Mouse (Mus musculus) embryo, embryonic 10 days (tissue): ENCODE data around the gene Ppm1h.

Source experiments
- DNase-seq: peaks from one replicate; pipeline ENCODE4 v3.0.0-alpha.2; 2015; ENCODE audit warnings: low spot score

The Ppm1h gene

GRCm38 (mm10) chr10:122704901-122705300, 26.3 kb downstream of the Ppm1h start:
- no peak for DNase-seq

- no peak for DNase-seq
Observed at GRCm38 (mm10) chr10:122705457-122705856, 26.9 kb downstream of the Ppm1h start.

GRCm38 (mm10) chr10:122711381-122711811, 32.8 kb downstream of the Ppm1h start:
- DNase-seq = no peak

DNA sequence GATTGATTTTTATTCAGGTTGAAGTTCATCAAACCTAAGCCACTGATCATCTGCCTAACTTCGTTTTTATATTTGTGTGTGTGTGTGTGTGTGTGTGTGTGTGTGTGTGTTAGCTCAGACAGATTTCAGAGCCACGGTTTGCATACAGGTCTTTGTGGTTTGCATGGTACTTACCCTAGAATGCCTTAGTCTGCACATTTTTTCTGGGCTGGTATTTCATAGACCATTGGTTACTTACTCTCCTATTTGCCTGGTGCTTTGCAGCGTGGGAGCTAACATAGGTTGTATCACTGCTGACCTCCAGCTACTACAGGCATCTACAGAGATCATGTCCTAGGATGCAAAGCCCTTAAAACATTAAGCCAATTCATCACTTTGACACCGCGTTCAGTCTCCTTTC, 33.7 kb downstream of the Ppm1h start:
- DNase-seq = no peak

GRCm38 (mm10) chr10:122715856-122716255, 37.3 kb downstream of the Ppm1h start:
- no peak for DNase-seq

GRCm38 (mm10) chr10:122716286-122716685, 37.7 kb downstream of the Ppm1h start:
- DNase-seq = no peak

DNA sequence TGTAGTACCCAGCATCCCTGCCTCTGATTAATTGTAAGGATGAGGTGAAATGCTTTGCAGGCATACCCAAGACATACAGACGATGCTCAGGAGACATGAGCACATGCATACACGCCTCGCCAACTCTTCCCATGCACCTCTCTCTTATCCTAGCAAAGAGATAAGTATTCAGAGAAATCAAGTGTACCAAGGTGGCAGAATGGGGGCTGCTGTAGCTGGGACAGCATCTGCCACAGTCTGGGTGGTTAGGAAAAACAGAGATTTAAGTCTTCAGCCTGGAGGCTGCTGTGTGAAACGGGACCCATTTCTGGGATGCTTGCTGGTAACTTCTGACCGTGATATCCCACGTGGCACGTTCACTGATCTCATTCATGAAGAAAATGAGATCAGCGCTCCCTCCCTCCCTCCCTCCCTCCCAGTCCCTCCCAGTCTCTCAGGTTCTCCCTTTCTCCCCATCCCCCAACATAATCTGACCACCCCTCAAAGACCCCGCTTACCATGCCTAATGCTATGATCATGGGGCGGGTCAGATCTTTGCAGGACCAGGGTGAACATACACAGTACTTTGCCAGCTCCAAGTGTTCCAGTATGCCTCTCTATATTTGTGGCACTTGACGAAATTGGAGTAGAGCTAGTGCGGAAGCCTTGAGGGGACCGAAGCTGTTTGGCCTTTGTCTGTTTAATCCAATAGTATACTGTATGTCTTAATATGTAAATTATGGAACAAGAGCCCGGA, 38.3 kb downstream of the Ppm1h start:
- DNase-seq = no peak

- peak; percentile 32 for DNase-seq
Observed at GRCm38 (mm10) chr10:122717754-122718415, 39.3 kb downstream of the Ppm1h start.

DNA sequence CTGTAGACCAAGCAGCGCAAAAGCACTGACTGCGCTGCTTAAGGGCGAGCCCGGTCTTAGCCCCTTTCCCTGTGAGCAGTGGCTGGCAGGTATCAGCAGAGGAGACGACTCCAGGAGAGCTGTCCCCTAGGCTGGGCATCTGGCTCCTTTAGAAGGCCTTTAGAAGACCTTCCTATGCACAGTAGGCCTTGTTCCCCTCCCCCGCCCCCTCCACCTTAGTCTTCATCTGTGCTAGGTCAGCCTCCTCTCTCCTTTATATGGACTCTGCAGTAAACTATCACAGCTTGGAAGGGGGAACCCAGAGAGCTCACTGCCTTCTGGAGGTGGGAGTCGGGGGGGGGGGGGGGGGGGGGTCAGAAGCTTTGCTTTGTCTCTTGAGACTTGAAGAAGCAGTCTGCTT, 40.4 kb downstream of the Ppm1h start:
- DNase-seq = no peak

DNA sequence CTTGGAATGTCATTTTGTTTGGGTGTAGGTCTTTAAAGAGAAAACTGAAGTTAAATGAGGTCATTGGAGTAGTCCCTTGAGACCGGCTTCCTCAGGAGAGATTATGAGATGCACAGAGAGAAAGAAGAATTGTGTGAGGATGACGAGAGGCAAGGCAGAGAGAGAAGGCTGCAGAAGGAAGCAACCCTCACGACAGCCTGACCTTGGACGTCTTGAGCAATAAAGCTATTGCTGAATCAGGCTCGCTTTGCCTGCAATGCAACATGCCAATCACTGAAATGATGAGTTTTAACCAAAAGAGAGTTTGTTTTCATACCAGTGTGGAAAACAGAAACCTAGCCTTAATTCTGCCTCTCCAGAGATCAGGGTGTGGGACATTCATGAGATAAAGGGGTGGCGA, 43.5 kb downstream of the Ppm1h start:
- DNase-seq = no peak

GRCm38 (mm10) chr10:122724692-122725091, 46.1 kb downstream of the Ppm1h start:
- DNase-seq = no peak

GRCm38 (mm10) chr10:122727228-122727627, 48.7 kb downstream of the Ppm1h start:
- DNase-seq = no peak

DNA sequence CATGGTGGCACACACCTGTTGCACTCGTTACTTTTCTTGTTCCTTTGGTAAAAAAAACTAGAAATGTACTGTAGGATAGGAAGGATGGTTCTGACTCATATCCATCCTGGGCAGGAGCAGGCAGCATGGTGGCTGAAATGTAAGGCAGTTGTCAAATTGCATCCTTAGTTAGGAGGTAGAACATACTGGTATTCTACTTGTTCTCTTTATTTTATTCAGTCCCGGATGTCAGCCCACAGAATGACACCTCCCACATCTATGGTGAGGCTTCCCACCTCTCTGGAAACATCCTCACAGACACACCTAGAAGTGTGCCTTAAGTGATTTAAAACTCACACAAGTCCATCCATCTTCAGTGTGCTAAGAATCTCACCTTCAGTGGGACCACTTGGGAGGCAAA, 49.6 kb downstream of the Ppm1h start:
- DNase-seq = no peak

GRCm38 (mm10) chr10:122732146-122732545, 53.6 kb downstream of the Ppm1h start:
- no peak for DNase-seq

GRCm38 (mm10) chr10:122734521-122734920, 56.0 kb downstream of the Ppm1h start:
- DNase-seq = no peak

- no peak for DNase-seq
Observed at GRCm38 (mm10) chr10:122735284-122735784, 56.8 kb downstream of the Ppm1h start.

DNA sequence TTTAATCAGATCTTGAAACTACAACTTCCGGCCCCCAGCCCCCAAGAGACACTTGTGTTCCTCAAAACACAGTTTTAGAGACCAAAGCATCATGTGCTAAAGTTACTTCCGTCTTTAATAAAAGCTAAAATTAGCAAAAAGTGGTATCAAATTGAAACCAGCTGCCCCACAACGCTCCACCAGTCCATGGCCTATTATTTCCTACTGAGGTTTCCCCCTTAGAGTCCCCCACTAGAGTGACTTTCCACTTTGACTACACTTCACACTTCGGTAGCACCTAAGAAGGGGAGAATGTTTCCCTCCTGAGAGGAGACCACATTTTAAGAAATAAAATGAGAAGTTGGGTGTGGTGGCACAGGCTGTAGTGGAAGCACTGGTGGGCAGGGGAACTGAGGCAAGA, 58.3 kb downstream of the Ppm1h start:
- DNase-seq = no peak

DNA sequence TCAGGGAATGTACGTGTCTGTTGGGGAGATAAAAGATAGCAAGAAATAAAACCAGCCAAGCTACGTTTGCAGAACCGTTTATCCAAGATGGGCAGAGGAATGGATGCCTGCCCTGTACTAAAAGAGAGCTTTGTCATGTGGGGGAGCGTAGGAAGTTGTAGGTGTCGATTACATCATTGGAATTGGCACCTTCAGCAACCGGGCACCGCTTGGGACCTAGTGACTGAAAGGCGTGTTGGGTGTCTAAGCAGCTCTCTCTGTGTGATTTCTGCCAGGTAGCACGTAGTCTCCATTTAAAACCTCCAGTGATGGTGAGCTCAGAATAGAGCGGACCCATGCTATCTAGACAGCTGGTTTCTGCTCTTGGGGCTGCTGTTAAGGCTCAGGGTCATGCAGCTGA, 60.0 kb downstream of the Ppm1h start:
- DNase-seq = no peak

DNA sequence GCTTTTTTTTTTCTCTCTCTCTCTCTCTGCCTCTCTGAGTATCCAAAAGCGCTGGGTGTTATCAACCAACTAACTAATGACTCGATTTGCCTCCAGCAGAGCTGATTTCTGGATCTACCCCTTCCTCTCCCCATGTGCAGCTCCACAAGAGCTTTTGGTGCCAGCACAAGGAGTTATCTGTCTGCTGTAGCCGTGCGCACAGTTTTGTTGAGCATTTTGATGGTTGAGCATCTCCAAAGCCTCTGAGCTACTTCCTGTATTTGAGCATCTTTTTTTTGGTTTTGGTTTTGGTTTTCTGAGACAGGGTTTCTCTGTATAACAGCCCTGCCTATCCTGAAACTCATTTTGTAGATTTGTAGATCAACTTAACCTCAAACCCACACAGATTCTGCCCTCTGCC, 60.5 kb downstream of the Ppm1h start:
- no peak for DNase-seq

- DNase-seq = no peak
Observed at GRCm38 (mm10) chr10:122740117-122740516, 61.6 kb downstream of the Ppm1h start.

GRCm38 (mm10) chr10:122741191-122741590, 62.6 kb downstream of the Ppm1h start:
- no peak for DNase-seq

- no peak for DNase-seq
Observed at GRCm38 (mm10) chr10:122742136-122742535, 63.6 kb downstream of the Ppm1h start.

DNA sequence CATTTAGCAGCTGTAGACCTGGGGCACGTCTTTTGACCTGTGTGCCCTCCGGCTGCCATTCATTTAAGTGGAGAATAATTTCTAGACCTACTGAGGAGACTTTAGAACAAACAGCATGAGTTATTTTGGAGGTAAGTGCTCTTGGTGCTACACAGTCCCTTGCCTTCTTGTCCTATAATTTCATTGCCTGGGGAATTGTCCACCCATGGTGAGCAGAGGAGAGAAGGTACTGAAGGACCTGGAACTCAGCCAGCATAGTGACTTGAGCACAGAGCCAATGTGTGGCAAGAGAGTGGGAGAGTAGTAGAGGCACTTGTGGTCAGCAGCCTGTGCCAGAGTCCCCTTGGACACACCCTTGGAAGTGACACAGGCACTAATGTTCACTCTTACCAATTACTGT, 64.8 kb downstream of the Ppm1h start:
- DNase-seq = no peak

GRCm38 (mm10) chr10:122744970-122745369, 66.4 kb downstream of the Ppm1h start:
- DNase-seq = no peak
